Mouse (Mus musculus): ENCODE data around the gene Slc25a36.

Gene Slc25a36

GRCm38 (mm10) chr9:97041633-97042032 lies 69.3 kb downstream of the Slc25a36 start:
- no peak for DNase-seq (ENCODE audit: low spot score)

GRCm38 (mm10) chr9:97038010-97038409 lies 72.9 kb downstream of the Slc25a36 start:
- DNase-seq (ENCODE audit: low spot score), result no peak

GRCm38 (mm10) chr9:97036656-97037055 lies 74.3 kb downstream of the Slc25a36 start:
- no peak for DNase-seq (ENCODE audit: low spot score)

- DNase-seq (ENCODE audit: low spot score), result no peak
Observed at GRCm38 (mm10) chr9:97027361-97027760, 83.6 kb downstream of the Slc25a36 start.

GRCm38 (mm10) chr9:97026006-97026405 lies 85.0 kb downstream of the Slc25a36 start:
- no peak for DNase-seq (ENCODE audit: low spot score)

All from layer of hippocampus, adult 11-12 months (tissue).